ENCODE assay signal across 8 mouse cellular contexts in genomic region chr11:22860335-22861227, GRCm38 (mm10). TPM values are rescaled to one million over a fixed set of nuclear protein-coding genes. Genes with fewer than 3 reads are reported as not detected.
DNase-seq lines count a peak whose midpoint lies in the region; ATAC-seq and TF ChIP-seq lines count a peak whose summit lies in the region.

Gene B3gnt2 (minus strand): TSS chr11:22860961.

- H3K4me1 ChIP-seq in embryonic facial prominence, embryonic 10.5 days, result peaks cover 32% of the 10 kb centered on the region
- H3K4me1 ChIP-seq in heart, embryonic 12.5 days (replicated peaks), result peaks cover 12% of the 10 kb centered on the region
- H3K4me1 ChIP-seq in stomach, postnatal 0 days (replicated peaks; ENCODE audit: control insufficient read depth, insufficient read depth), result no peaks in the 10 kb centered on the region

- WGBS in embryonic facial prominence, embryonic 10.5 days, result 5% methylated on average over 41 of the region's 41 CpGs
- 6% methylated on average over 41 of the region's 41 CpGs for WGBS in heart, embryonic 12.5 days
- 4% methylated on average over 41 of the region's 41 CpGs for WGBS in stomach, postnatal 0 days

- peaks cover 93% of the 10 kb centered on the region for H3K27me3 ChIP-seq in embryonic facial prominence, embryonic 10.5 days (replicated peaks; ENCODE audit: low read depth, poor library complexity, severe bottlenecking)
- 0 out of 2 replicates have a peak, but pooled peaks cover 3% of the 10 kb centered on the region for H3K27me3 ChIP-seq in heart, embryonic 12.5 days (replicated peaks)
- no peaks in the 10 kb centered on the region for H3K27me3 ChIP-seq in stomach, postnatal 0 days (ENCODE audit: control insufficient read depth, insufficient read depth, low read length)

- no peaks in the 10 kb centered on the region for H3K36me3 ChIP-seq in embryonic facial prominence, embryonic 10.5 days (replicated peaks)
- no peaks in the 10 kb centered on the region for H3K36me3 ChIP-seq in heart, embryonic 12.5 days
- H3K36me3 ChIP-seq in stomach, postnatal 0 days (ENCODE audit: control insufficient read depth, insufficient read depth, low read length), result no peaks in the 10 kb centered on the region

- no peaks in the 10 kb centered on the region for H3K9me3 ChIP-seq in embryonic facial prominence, embryonic 10.5 days
- no peaks in the 10 kb centered on the region for H3K9me3 ChIP-seq in heart, embryonic 12.5 days (replicated peaks)
- no peaks in the 10 kb centered on the region for H3K9me3 ChIP-seq in stomach, postnatal 0 days (ENCODE audit: control insufficient read depth, low read length)

- H3K27ac ChIP-seq in embryonic facial prominence, embryonic 10.5 days (replicated peaks), result peak within 1 kb of the TSS; percentile 79
- H3K27ac ChIP-seq in heart, embryonic 12.5 days (ENCODE audit: poor library complexity, severe bottlenecking), result peak within 1 kb of the TSS; percentile 58
- H3K27ac ChIP-seq in stomach, postnatal 0 days (replicated peaks), result peak within 1 kb of the TSS; percentile 97

- TF ChIP-seq CTCF in stomach, postnatal 0 days (IDR thresholded peaks at IDR 0.05; ENCODE audit: low read depth), result no peak

- peak; percentile 39 to 56 for DNase-seq in spleen, adult 18-20 months
- DNase-seq in spleen, postnatal 14 days (ENCODE audit: low spot score in 2 of 2), result no peak
- peak; percentile 49 for DNase-seq in embryonic facial prominence, embryonic 10.5 days (ENCODE audit: low spot score)
- DNase-seq in layer of hippocampus, adult 8-10 months (ENCODE audit: low spot score in 2 of 2), result peak in 1 of 2 experiments; percentile 20
- peak; percentile 57 for DNase-seq in lung, postnatal 14 days
- peak; percentile 83 for DNase-seq in stomach, postnatal 0 days (ENCODE audit: low spot score)
- DNase-seq in right cerebral cortex, postnatal 36 days (ENCODE audit: low spot score in 2 of 2), result no peak

- no peak for ATAC-seq in heart, embryonic 12.5 days (ENCODE audit: insufficient number of reproducible peaks, low FRiP score)
- ATAC-seq in stomach, postnatal 0 days (ENCODE audit: low FRiP score, low TSS enrichment), result peak; percentile 63

- peak within 1 kb of the TSS; percentile 75 for H3K4me3 ChIP-seq in embryonic facial prominence, embryonic 10.5 days
- peak within 1 kb of the TSS; percentile 69 for H3K4me3 ChIP-seq in heart, embryonic 12.5 days
- peak within 1 kb of the TSS; percentile 91 for H3K4me3 ChIP-seq in stomach, postnatal 0 days (ENCODE audit: low read depth, low read length)

- peak within 1 kb of the TSS; percentile 98 for H3K4me2 ChIP-seq in heart, embryonic 12.5 days
- H3K4me2 ChIP-seq in stomach, postnatal 0 days (replicated peaks; ENCODE audit: low read depth), result peak within 1 kb of the TSS; percentile 91

- peak; percentile 49 for TF ChIP-seq EP300 in stomach, postnatal 0 days (optimal IDR thresholded peaks at IDR 0.05)

- peak within 1 kb of the TSS; percentile 88 for H3K9ac ChIP-seq in heart, embryonic 12.5 days
- H3K9ac ChIP-seq in stomach, postnatal 0 days (ENCODE audit: low read length), result peak within 1 kb of the TSS; percentile 88

RNA-seq across cellular contexts. Expression of gene B3gnt2, which starts in this region (rescaled TPM):
- 2.4 and 3.4 TPM in 2 replicates for polyA plus RNA-seq in embryonic facial prominence, embryonic 10.5 days (2016; fragmentation: Nextera tagmentation; extraction: Ambion mirVana)
- 3.3 and 5.3 TPM in 2 replicates for polyA plus RNA-seq in heart, embryonic 12.5 days (2016; fragmentation: Nextera tagmentation; extraction: Ambion mirVana)
- 10 to 100 TPM; 11.8 to 14.8 (median 14.0) TPM for total RNA-seq in layer of hippocampus, adult 8-10 months (2022)
- 15.1 and 18.4 TPM in 2 replicates for polyA plus RNA-seq in stomach, postnatal 0 days (2015; fragmentation: Nextera tagmentation; extraction: Ambion mirVana)

Comparison
In these comparisons a context has a peak if more than half of its experiments do, and no peak if none do; other contexts are left out.
1. DNase-seq: peak in spleen, adult 18-20 months (2 of 2), embryonic facial prominence, embryonic 10.5 days (single experiment), lung, postnatal 14 days (single experiment) and stomach, postnatal 0 days (single experiment); none in spleen, postnatal 14 days (0 of 2) and right cerebral cortex, postnatal 36 days (0 of 2).
2. Peak in every context shown above with its lines, with median percentiles within 50 percentile points of each other: H3K27ac ChIP-seq and H3K4me3 ChIP-seq.